Mouse (Mus musculus) adrenal gland, postnatal 10 days (tissue): ENCODE data around the gene Zfy2. TPM values are rescaled to one million over a fixed set of nuclear protein-coding genes. Genes with fewer than 3 reads are reported as not detected.

Experiments
- DNase-seq: peaks from one replicate; pipeline ENCODE4 v3.0.0; 2021; ENCODE audit warnings: mixed read lengths
- long read RNA-seq, 2 experiments: library from polyadenylated mRNA; stranded (forward); transcript quantifications; one replicate each; pipeline ENCODE4 v2.0.0; 2021
- total RNA-seq, 2 experiments: library from RNA; stranded (reverse); gene quantifications; 2 replicates each; pipeline ENCODE4 v1.2.3; 2021

The Zfy2 gene
- not detected for total RNA-seq
- long read RNA-seq, experiment 1 = 0 reads
- long read RNA-seq, experiment 2 = 0 reads

DNA sequence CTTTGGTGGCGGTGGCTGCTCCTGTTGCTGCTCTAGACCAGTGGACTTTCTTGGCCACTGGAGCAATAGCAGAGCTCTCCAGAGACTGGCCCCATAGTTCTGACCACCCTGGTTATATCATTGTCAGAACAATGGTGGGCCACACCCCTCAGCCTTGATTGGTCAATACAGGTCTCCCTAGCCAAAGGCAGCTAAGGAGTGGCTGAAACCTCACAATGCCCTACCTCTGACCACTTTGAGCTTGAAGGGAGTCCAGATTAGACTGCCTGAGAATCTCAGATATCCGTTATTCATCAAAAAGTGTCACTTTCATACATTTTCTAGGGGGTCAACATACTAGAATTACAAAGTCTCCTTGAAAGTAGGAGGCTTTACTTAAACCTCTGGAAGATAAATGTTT lies at the start of gene Zfy2:
Gene Zfy2, minus strand, starts transcription at position 101 of the 400 bp plus-strand sequence.
- no peak for DNase-seq
